Mouse (Mus musculus) hindbrain, embryonic 16.5 days (tissue): Measurements from ENCODE around the gene Lyg2. TPM values are rescaled to one million over a fixed set of nuclear protein-coding genes. Genes with fewer than 3 reads are reported as not detected.

Experiments
- ATAC-seq: fragments of 200-750 bp; cut with Nextera tagmentation; 2 replicates; pipeline ENCODE4 v1.8.0; 2017; ENCODE audit warnings: moderate TSS enrichment, moderate library complexity
- H3K27ac ChIP-seq: fragments of 300-500 bp; sonication (generic); 2 replicates; pipeline ENCODE4 v1.5.1; 2014; ENCODE audit warnings: low read depth, mild to moderate bottlenecking, control low read depth, low read length, moderate library complexity
- H3K27me3 ChIP-seq: fragments of 300-500 bp; sonication (generic); replicated peaks from 2 replicates; pipeline ENCODE4 v1.6.1; 2014; ENCODE audit warnings: low read length; ENCODE audit not compliant: control insufficient read depth, insufficient read depth
- H3K36me3 ChIP-seq: fragments of 300-500 bp; sonication (generic); 2 replicates; pipeline ENCODE4 v1.6.1; 2014; ENCODE audit warnings: mild to moderate bottlenecking, low read length, moderate library complexity, mixed read lengths; ENCODE audit not compliant: control insufficient read depth, insufficient read depth
- H3K4me1 ChIP-seq: fragments of 300-500 bp; sonication (generic); 2 replicates; pipeline ENCODE4 v1.6.1; 2014; ENCODE audit warnings: low read depth, low read length; ENCODE audit not compliant: control insufficient read depth, insufficient read depth
- H3K4me2 ChIP-seq: fragments of 300-500 bp; sonication (generic); 2 replicates; pipeline ENCODE4 v1.6.1; 2014; ENCODE audit warnings: mild to moderate bottlenecking, low read length, control low read depth, moderate library complexity
- H3K4me3 ChIP-seq: fragments of 300-500 bp; sonication (generic); 2 replicates; pipeline ENCODE4 v1.5.1; 2014; ENCODE audit warnings: mild to moderate bottlenecking, low read length, control low read depth, moderate library complexity
- H3K9ac ChIP-seq: fragments of 300-500 bp; sonication (generic); 2 replicates; pipeline ENCODE4 v1.6.1; 2014; ENCODE audit warnings: low read depth, mild to moderate bottlenecking, control low read depth, low read length, moderate library complexity
- H3K9me3 ChIP-seq: fragments of 300-500 bp; sonication (generic); 2 replicates; pipeline ENCODE4 v1.6.1; 2014; ENCODE audit warnings: mild to moderate bottlenecking, low read length, moderate library complexity; ENCODE audit not compliant: control insufficient read depth
- WGBS: fragments of 180-500 bp; shearing (Covaris S2); extraction: QIAGEN DNeasy Blood & Tissue Kit; methylation state at CpG from one replicate; pipeline ENCODE4 v1.1.7; 2014; 5-methylcytosine and 5-hydroxymethylcytosine counted together
- polyA plus RNA-seq: library from polyadenylated mRNA; unstranded; fragments of >200 nt; fragmentation: Nextera tagmentation; extraction: Ambion mirVana; gene quantifications from 2 replicates; pipeline ENCODE4 v1.2.1, GENCODE M21; 2015

Gene Lyg2
- polyA plus RNA-seq, 1 experiment from 2014 or later = 0.14 TPM

DNA sequence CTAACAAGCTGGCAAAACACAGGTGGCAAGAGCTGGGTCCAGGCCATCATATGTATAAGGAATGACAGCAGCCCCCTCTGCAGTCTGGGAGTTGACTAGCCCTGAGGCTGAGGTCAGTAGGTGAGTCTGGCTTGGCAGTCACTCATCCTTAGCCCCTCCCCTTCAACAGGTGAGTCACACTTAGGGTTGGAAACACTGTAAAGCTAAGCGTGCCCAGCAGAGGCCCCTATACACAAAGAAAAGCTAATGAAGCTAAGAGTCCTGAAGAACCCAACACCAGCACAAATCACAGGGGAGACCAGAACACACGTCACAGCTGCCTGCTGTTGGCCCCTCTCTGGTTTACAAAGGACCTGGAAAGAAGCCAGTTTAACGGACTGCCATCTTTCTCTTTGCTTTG, 15.5 kb upstream of the Lyg2 start:
- ATAC-seq = no peak
- no peaks in the 10 kb centered on the region for H3K4me1 ChIP-seq
- no peak overlapping the region for H3K27ac ChIP-seq
- no peak overlapping the region for H3K4me3 ChIP-seq
- H3K36me3 ChIP-seq = no peaks in the 10 kb centered on the region
- H3K4me2 ChIP-seq = no peak overlapping the region
- no peaks in the 10 kb centered on the region for H3K9me3 ChIP-seq
- WGBS = 21% methylated on average over 3 of the region's 3 CpGs
- H3K27me3 ChIP-seq = no peaks in the 10 kb centered on the region
- no peak overlapping the region for H3K9ac ChIP-seq

- no peak for ATAC-seq
- H3K4me3 ChIP-seq = no peak overlapping the region
- no peaks in the 10 kb centered on the region for H3K4me1 ChIP-seq
- H3K9ac ChIP-seq = no peak overlapping the region
- no peaks in the 10 kb centered on the region for H3K27me3 ChIP-seq
- no peaks in the 10 kb centered on the region for H3K9me3 ChIP-seq
- H3K36me3 ChIP-seq = no peaks in the 10 kb centered on the region
- WGBS = 78% methylated on average over 8 of the region's 8 CpGs
- no peak overlapping the region for H3K4me2 ChIP-seq
- no peak overlapping the region for H3K27ac ChIP-seq
Measured at GRCm38 (mm10) chr1:37925971-37926370, 9.7 kb upstream of the Lyg2 start.

GRCm38 (mm10) chr1:37922536-37922935, 6.2 kb upstream of the Lyg2 start:
- 47% methylated on average over 8 of the region's 8 CpGs for whole genome bisulfite sequencing
- Histone ChIP-seq H3K27me3 (no peaks in the 10 kb centered on the region), H3K27ac (no peak overlapping the region), H3K4me2 (no peak overlapping the region), H3K4me1 (no peaks in the 10 kb centered on the region), H3K4me3 (no peak overlapping the region), H3K9me3 (no peaks in the 10 kb centered on the region), H3K9ac (no peak overlapping the region), H3K36me3 (no peaks in the 10 kb centered on the region)
- ATAC-seq = no peak

- no peaks in the 10 kb centered on the region for H3K27me3 ChIP-seq
- no peak overlapping the region for H3K27ac ChIP-seq
- ATAC-seq = no peak
- H3K4me3 ChIP-seq = no peak overlapping the region
- H3K4me1 ChIP-seq = no peaks in the 10 kb centered on the region
- no peak overlapping the region for H3K4me2 ChIP-seq
- H3K36me3 ChIP-seq = no peaks in the 10 kb centered on the region
- WGBS = 77% methylated on average over 6 of the region's 6 CpGs
- H3K9ac ChIP-seq = no peak overlapping the region
- no peaks in the 10 kb centered on the region for H3K9me3 ChIP-seq
Measured at GRCm38 (mm10) chr1:37918096-37918495, 1.8 kb upstream of the Lyg2 start.

- Histone ChIP-seq H3K9ac (no peak overlapping the region), H3K27me3 (no peaks in the 10 kb centered on the region), H3K4me2 (no peak overlapping the region), H3K4me3 (no peak overlapping the region), H3K9me3 (no peaks in the 10 kb centered on the region), H3K27ac (no peak overlapping the region), H3K36me3 (no peaks in the 10 kb centered on the region), H3K4me1 (no peaks in the 10 kb centered on the region)
- WGBS = 82% methylated on average over 13 of the region's 13 CpGs
- no peak for ATAC-seq
Measured at GRCm38 (mm10) chr1:37917666-37918065, 1.4 kb upstream of the Lyg2 start.

DNA sequence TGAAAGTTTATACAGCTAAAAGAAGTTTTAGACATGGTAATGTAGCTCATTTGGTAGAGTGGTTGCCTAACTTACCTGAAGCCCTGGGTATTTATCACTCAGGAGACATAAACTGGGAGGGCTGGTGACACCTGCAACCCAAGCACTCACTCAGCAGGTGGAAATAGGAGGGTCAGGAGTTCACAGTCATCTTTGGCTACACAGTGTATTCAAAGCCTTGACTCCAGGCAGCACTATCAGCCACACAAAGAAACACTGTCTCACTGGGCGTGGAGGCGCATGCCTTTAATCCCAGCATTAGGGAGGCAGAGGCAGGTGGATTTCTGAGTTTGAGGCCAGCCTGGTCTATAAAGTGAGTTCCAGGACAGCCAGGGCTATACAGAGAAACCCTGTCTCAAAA, 3.5 kb downstream of the Lyg2 start:
- no peaks in the 10 kb centered on the region for H3K36me3 ChIP-seq
- H3K27ac ChIP-seq = no peak overlapping the region
- H3K4me1 ChIP-seq = no peaks in the 10 kb centered on the region
- H3K4me3 ChIP-seq = no peak overlapping the region
- H3K27me3 ChIP-seq = no peaks in the 10 kb centered on the region
- H3K9ac ChIP-seq = no peak overlapping the region
- no peak for ATAC-seq
- H3K9me3 ChIP-seq = no peaks in the 10 kb centered on the region
- WGBS = 84% methylated on average over 2 of the region's 2 CpGs
- no peak overlapping the region for H3K4me2 ChIP-seq

- H3K9me3 ChIP-seq = no peaks in the 10 kb centered on the region
- H3K36me3 ChIP-seq = peaks cover 17% of the 10 kb centered on the region
- H3K4me1 ChIP-seq = no peaks in the 10 kb centered on the region
- peak; percentile 30; the same call in 1 of the 2 replicates for ATAC-seq
- H3K4me2 ChIP-seq = no peak overlapping the region
- no peak overlapping the region for H3K9ac ChIP-seq
- H3K4me3 ChIP-seq = no peak overlapping the region
- no peak overlapping the region for H3K27ac ChIP-seq
- no peaks in the 10 kb centered on the region for H3K27me3 ChIP-seq
- 44% methylated on average over 6 of the region's 6 CpGs for WGBS
Measured at GRCm38 (mm10) chr1:37903178-37903577, 13.1 kb downstream of the Lyg2 start.

DNA sequence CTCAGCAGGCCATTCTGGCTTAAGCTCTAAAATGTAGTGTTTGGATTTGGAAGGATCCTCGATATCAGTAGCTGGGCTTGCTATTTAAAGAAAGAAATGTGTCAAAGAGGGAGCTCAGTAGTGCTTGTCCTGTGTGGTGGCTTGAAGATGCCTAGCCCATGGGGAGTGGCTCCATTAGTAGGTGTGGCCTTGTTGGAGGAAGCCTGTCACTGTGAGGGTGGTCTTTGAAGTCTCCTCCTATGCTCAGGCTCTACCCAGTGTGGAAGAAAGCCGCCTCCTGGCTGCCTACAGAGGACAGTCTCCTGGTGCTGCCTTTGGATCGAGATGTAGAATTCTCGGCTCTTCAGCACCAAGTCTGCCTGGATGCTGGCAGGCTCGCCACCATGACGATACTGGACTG, 16.0 kb downstream of the Lyg2 start:
- peaks cover 38% of the 10 kb centered on the region for H3K36me3 ChIP-seq

GRCm38 (mm10) chr1:37899816-37900215, 16.5 kb downstream of the Lyg2 start:
- H3K9me3 ChIP-seq = no peaks in the 10 kb centered on the region
- no peaks in the 10 kb centered on the region for H3K27me3 ChIP-seq
- ATAC-seq = no peak
- peaks cover 38% of the 10 kb centered on the region for H3K36me3 ChIP-seq
- H3K9ac ChIP-seq = no peak overlapping the region
- H3K27ac ChIP-seq = no peak overlapping the region
- H3K4me1 ChIP-seq = no peaks in the 10 kb centered on the region
- H3K4me2 ChIP-seq = no peak overlapping the region
- 89% methylated on average over 4 of the region's 4 CpGs for WGBS
- no peak overlapping the region for H3K4me3 ChIP-seq

More for the DNA sequence above, 16.0 kb downstream of the Lyg2 start:
- WGBS = 64% methylated on average over 6 of the region's 6 CpGs
- Histone ChIP-seq H3K9ac (no peak overlapping the region), H3K4me1 (no peaks in the 10 kb centered on the region), H3K9me3 (no peaks in the 10 kb centered on the region), H3K27me3 (no peaks in the 10 kb centered on the region), H3K4me3 (no peak overlapping the region), H3K4me2 (no peak overlapping the region), H3K27ac (no peak overlapping the region)
- no peak for ATAC-seq

DNA sequence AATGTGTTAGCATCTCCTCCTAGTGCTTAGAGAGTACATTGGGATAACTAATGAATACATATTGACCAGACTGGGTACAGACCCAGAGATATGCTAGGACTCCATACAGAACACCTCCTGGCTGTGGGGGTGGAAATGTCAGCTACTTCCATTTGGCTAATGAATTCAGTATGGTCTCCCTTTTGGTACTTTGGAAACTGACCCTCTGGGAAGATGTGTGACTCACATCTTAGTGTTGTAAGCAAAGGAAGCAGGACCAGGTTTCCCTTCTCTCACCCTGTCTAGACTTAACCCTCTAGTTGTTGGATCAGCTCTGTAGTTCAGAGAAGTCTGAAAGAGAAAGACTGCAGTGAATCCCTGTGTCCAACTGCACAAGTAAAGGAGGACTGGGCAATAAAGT, 21.7 kb downstream of the Lyg2 start:
- H3K4me3 ChIP-seq = no peak overlapping the region
- H3K36me3 ChIP-seq = peaks cover 38% of the 10 kb centered on the region
- no peak overlapping the region for H3K9ac ChIP-seq
- peaks cover 14% of the 10 kb centered on the region for H3K4me1 ChIP-seq
- no peak overlapping the region for H3K27ac ChIP-seq
- no peak for ATAC-seq
- H3K27me3 ChIP-seq = no peaks in the 10 kb centered on the region
- no peak overlapping the region for H3K4me2 ChIP-seq
- no peaks in the 10 kb centered on the region for H3K9me3 ChIP-seq
